Mouse (Mus musculus) ES-E14 (cell line): ENCODE measurements at regions not wholly inside any gene's neighbourhood (a gene's known extent, or its start where the extent isn't known, plus 50 kb on each side); places are given as distances from the start of the nearest gene placed in this dataset.

Experiments used
- DNase-seq: peaks from one replicate; pipeline ENCODE4 v3.0.0-alpha.2; 2013; ENCODE audit warnings: low read depth, low spot score
- H3K27ac ChIP-seq: 2 replicates; pipeline ENCODE4 v1.5.1; 2012; ENCODE audit warnings: low read depth, mild to moderate bottlenecking, low read length, moderate library complexity, mixed read lengths; ENCODE audit not compliant: poor library complexity, insufficient read depth, severe bottlenecking
- H3K36me3 ChIP-seq: 2 replicates; pipeline ENCODE4 v1.6.1; 2012; ENCODE audit warnings: mild to moderate bottlenecking, low read length, moderate library complexity, mixed read lengths; ENCODE audit not compliant: control insufficient read depth, poor library complexity, insufficient read depth, severe bottlenecking
- H3K4me1 ChIP-seq, 2 experiments: fragments of 150-350 bp in 1 of 2; sonication (generic) in 1 of 2; 2 replicates each; pipeline ENCODE4 v1.6.1; 2012; ENCODE audit warnings: low read length in 2 of 2, mild to moderate bottlenecking in 1 of 2, mixed read lengths in 1 of 2; ENCODE audit not compliant: control insufficient read depth in 2 of 2, insufficient read depth in 2 of 2, poor library complexity in 1 of 2
- H3K4me3 ChIP-seq, 2 experiments: fragments of 150-350 bp in 1 of 2; sonication (generic) in 1 of 2; 2 replicates each; pipeline ENCODE4 v1.5.1; 2012; ENCODE audit warnings: low read length in 2 of 2, low read depth in 1 of 2, mild to moderate bottlenecking in 1 of 2, mixed read lengths in 1 of 2; ENCODE audit not compliant: insufficient read depth in 1 of 2, poor library complexity in 1 of 2, severe bottlenecking in 1 of 2
- H3K9ac ChIP-seq: 2 replicates; pipeline ENCODE4 v1.6.1; 2012; ENCODE audit warnings: low read depth, mild to moderate bottlenecking, low read length, mixed read lengths; ENCODE audit not compliant: poor library complexity, insufficient read depth, severe bottlenecking
- H3K9me3 ChIP-seq: fragments of 150-350 bp; sonication (generic); 2 replicates; pipeline ENCODE4 v1.6.1; 2012; ENCODE audit warnings: low read depth, mild to moderate bottlenecking, low read length; ENCODE audit not compliant: control insufficient read depth, insufficient read depth
- CHD2 ChIP-seq: IDR thresholded peaks from 2 replicates; pipeline ENCODE4 v1.6.1; 2014; ENCODE audit warnings: mild to moderate bottlenecking, low read depth, low read length, inconsistent platforms
- HCFC1 ChIP-seq: IDR thresholded peaks from 2 replicates; pipeline ENCODE4 v1.6.1; 2012; ENCODE audit warnings: low read length, inconsistent platforms, borderline replicate concordance; ENCODE audit not compliant: insufficient read depth
- MAFK ChIP-seq: IDR thresholded peaks from 2 replicates; pipeline ENCODE4 v1.6.1; 2014; ENCODE audit warnings: mild to moderate bottlenecking, low read depth, low read length, inconsistent platforms; ENCODE audit not compliant: insufficient read depth
- ZC3H11A ChIP-seq: IDR thresholded peaks from 2 replicates; pipeline ENCODE4 v1.6.1; 2012; ENCODE audit warnings: low read depth, mild to moderate bottlenecking, inconsistent platforms, low read length, borderline replicate concordance
- ZNF384 ChIP-seq: IDR thresholded peaks from 2 replicates; pipeline ENCODE4 v1.6.1; 2012; ENCODE audit warnings: low read depth, low read length, inconsistent platforms
- in situ Hi-C, 2 experiments: fragments of 600-800 bp; cut with MboI; formaldehyde crosslinking; loops; one replicate each; pipeline ENCODE4 v1.15.1; 2025; ENCODE audit warnings: low sequenced_read_pairs in 2 of 2, inconsistent platforms in 1 of 2; ENCODE audit not compliant: unreplicated experiment in 2 of 2

- TF ChIP-seq MAFK (no peak), HCFC1 (no peak), ZNF384 (no peak), ZC3H11A (no peak), CHD2 (no peak)
- H3K4me3 ChIP-seq = no peak overlapping the region
- no peaks in the 10 kb centered on the region for H3K4me1 ChIP-seq
- in situ Hi-C loops = no loop called here
- no peak overlapping the region for H3K9ac ChIP-seq
- no peaks in the 10 kb centered on the region for H3K9me3 ChIP-seq
- no peak overlapping the region for H3K27ac ChIP-seq
- H3K36me3 ChIP-seq = no peaks in the 10 kb centered on the region
- no peak for DNase-seq
These were observed 52.2 kb upstream of the Tmem108 start for GRCm38 (mm10) chr9:103813791-103814190.

GRCm38 (mm10) chr9:103818998-103819397 is 57.4 kb upstream of the Tmem108 start:
- Histone ChIP-seq H3K27ac (no peak overlapping the region), H3K4me1 (no peaks in the 10 kb centered on the region), H3K4me3 (no peak overlapping the region), H3K9ac (no peak overlapping the region), H3K36me3 (no peaks in the 10 kb centered on the region), H3K9me3 (no peaks in the 10 kb centered on the region)
- in situ Hi-C loops = no loop called here
- DNase-seq = no peak
- TF ChIP-seq CHD2 = no peak
- no peak for TF ChIP-seq ZC3H11A
- TF ChIP-seq ZNF384 = no peak
- TF ChIP-seq HCFC1 = no peak
- no peak for TF ChIP-seq MAFK

- TF ChIP-seq CHD2 (no peak), MAFK (no peak), ZNF384 (no peak), HCFC1 (no peak), ZC3H11A (no peak)
- Histone ChIP-seq H3K4me3 (no peak overlapping the region), H3K27ac (no peak overlapping the region), H3K9ac (no peak overlapping the region), H3K36me3 (no peaks in the 10 kb centered on the region), H3K9me3 (no peaks in the 10 kb centered on the region), H3K4me1 (no peaks in the 10 kb centered on the region)
- no peak for DNase-seq
- in situ Hi-C loops = no loop called here
These were observed 60.0 kb upstream of the Tmem108 start for GRCm38 (mm10) chr9:103821632-103822031.

GRCm38 (mm10) chr9:103823491-103823890 is 61.9 kb upstream of the Tmem108 start:
- Histone ChIP-seq H3K9me3 (no peaks in the 10 kb centered on the region), H3K4me1 (no peaks in the 10 kb centered on the region), H3K27ac (no peak overlapping the region), H3K36me3 (no peaks in the 10 kb centered on the region), H3K9ac (no peak overlapping the region), H3K4me3 (no peak overlapping the region)
- TF ChIP-seq CHD2 = no peak
- TF ChIP-seq ZNF384 = no peak
- no peak for TF ChIP-seq HCFC1
- TF ChIP-seq MAFK = no peak
- TF ChIP-seq ZC3H11A = no peak
- DNase-seq = no peak
- in situ Hi-C loops = no loop called here

GRCm38 (mm10) chr9:103841199-103841598 is 79.6 kb upstream of the Tmem108 start:
- Histone ChIP-seq H3K9ac (no peak overlapping the region), H3K9me3 (no peaks in the 10 kb centered on the region), H3K4me1 (no peaks in the 10 kb centered on the region), H3K36me3 (no peaks in the 10 kb centered on the region), H3K4me3 (no peak overlapping the region), H3K27ac (no peak overlapping the region)
- in situ Hi-C loops = no loop called here
- no peak for TF ChIP-seq CHD2
- no peak for TF ChIP-seq ZC3H11A
- no peak for TF ChIP-seq HCFC1
- TF ChIP-seq MAFK = no peak
- TF ChIP-seq ZNF384 = no peak
- DNase-seq = no peak
